Mouse (Mus musculus) midbrain, embryonic 12.5 days (tissue): ENCODE data around the gene Grhl1. TPM values are rescaled to one million over a fixed set of nuclear protein-coding genes. Genes with fewer than 3 reads are reported as not detected.

Source experiments
- ATAC-seq: fragments of 200-750 bp; cut with Nextera tagmentation; 2 replicates; pipeline ENCODE4 v1.8.0; 2017; ENCODE audit warnings: low read depth, moderate TSS enrichment, moderate library complexity; ENCODE audit not compliant: low FRiP score
- H3K27ac ChIP-seq: fragments of 300-500 bp; sonication (generic); replicated peaks from 2 replicates; pipeline ENCODE4 v1.5.1; 2016; ENCODE audit warnings: mild to moderate bottlenecking
- H3K27me3 ChIP-seq: fragments of 300-500 bp; sonication (generic); 2 replicates; pipeline ENCODE4 v1.6.1; 2016; ENCODE audit warnings: mild to moderate bottlenecking
- H3K36me3 ChIP-seq: fragments of 300-500 bp; sonication (generic); 2 replicates; pipeline ENCODE4 v1.6.1; 2016
- H3K4me1 ChIP-seq: fragments of 300-500 bp; sonication (generic); 2 replicates; pipeline ENCODE4 v1.6.1; 2016
- H3K4me2 ChIP-seq: fragments of 300-500 bp; sonication (generic); replicated peaks from 2 replicates; pipeline ENCODE4 v1.6.1; 2016; ENCODE audit warnings: mild to moderate bottlenecking, moderate library complexity
- H3K4me3 ChIP-seq: fragments of 300-500 bp; sonication (generic); 2 replicates; pipeline ENCODE4 v1.5.1; 2016; ENCODE audit warnings: mild to moderate bottlenecking
- H3K9ac ChIP-seq: fragments of 300-500 bp; sonication (generic); replicated peaks from 2 replicates; pipeline ENCODE4 v1.6.1; 2016; ENCODE audit warnings: mild to moderate bottlenecking, moderate library complexity
- H3K9me3 ChIP-seq: fragments of 300-500 bp; sonication (generic); 2 replicates; pipeline ENCODE4 v1.6.1; 2016; ENCODE audit warnings: mild to moderate bottlenecking
- WGBS: fragments of 180-500 bp; shearing (Covaris S2); methylation state at CpG from one replicate; pipeline ENCODE4 v1.1.7; 2016; 5-methylcytosine and 5-hydroxymethylcytosine counted together
- polyA plus RNA-seq: library from polyadenylated mRNA; unstranded; fragments of >200 nt; fragmentation: Nextera tagmentation; extraction: Ambion mirVana; gene quantifications from 2 replicates; pipeline ENCODE4 v1.2.1, GENCODE M21; 2016

Grhl1 gene
- polyA plus RNA-seq, 1 experiment from 2014 or later: 0.64 TPM

- Histone ChIP-seq H3K4me2 (no peak overlapping the region), H3K9me3 (no peaks in the 10 kb centered on the region)
- WGBS: 90% methylated on average over 3 of the region's 3 CpGs
Measured at GRCm38 (mm10) chr12:24567606-24568005, 4.5 kb upstream of the Grhl1 start.

DNA sequence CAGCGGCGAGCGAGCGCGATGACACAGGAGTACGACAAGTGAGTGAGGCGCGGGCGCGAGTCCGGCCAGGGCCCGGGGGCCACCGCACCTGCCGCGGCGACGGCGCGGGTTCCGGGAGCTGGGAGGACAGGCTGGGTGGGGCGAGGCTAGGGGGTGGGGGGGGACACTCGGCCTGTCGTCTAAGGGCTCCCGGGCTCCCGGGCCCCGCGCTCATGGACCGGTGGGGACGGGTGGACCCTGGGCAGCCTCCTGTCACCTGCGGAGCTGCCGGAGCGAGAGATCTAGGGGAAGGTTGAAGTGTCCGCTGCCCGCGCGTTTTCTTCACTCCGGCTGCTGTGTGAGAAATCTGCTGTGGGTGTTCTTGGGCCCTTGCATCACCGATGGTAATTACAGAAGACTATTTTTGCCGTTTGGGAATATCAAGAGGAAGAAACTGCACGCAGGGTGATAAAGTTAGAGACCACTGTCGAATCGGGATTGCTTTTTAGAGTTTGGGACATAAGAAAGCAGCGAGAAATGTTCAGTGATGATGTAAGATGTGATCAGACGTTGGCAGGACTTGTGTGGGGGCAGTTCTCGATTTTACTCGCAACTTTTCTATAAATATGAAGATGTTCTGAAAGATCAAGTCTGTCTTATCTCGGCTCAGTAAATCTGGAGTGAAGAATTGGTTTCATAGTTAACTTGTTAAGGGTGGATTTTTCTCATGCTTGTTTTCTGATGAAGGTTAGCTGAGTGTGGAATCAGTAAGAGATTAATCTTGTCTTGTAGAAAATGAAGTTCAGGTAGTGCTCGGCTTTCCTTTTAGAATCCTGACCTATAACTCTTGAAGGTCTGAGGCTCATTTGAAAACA, 565 bp downstream of the Grhl1 start:
- no peak overlapping the region for H3K27ac ChIP-seq
- H3K9me3 ChIP-seq: no peaks in the 10 kb centered on the region
- peak overlapping the region; percentile 43 for H3K9ac ChIP-seq
- WGBS: 6% methylated on average over 44 of the region's 48 CpGs
- peaks cover 52% of the 10 kb centered on the region for H3K27me3 ChIP-seq
- peak overlapping the region; percentile 64 for H3K4me2 ChIP-seq
- no peaks in the 10 kb centered on the region for H3K36me3 ChIP-seq
- ATAC-seq: peak; percentile 59
- peaks cover 6% of the 10 kb centered on the region; the same call in 1 of the 2 replicates for H3K4me1 ChIP-seq
- H3K4me3 ChIP-seq: peak overlapping the region; percentile 60

More at GRCm38 (mm10) chr12:24567606-24568005, 4.5 kb upstream of the Grhl1 start:
- ATAC-seq: no peak
- Histone ChIP-seq H3K36me3 (no peaks in the 10 kb centered on the region), H3K27ac (no peak overlapping the region), H3K4me1 (peaks cover 4% of the 10 kb centered on the region; the same call in 1 of the 2 replicates), H3K4me3 (no peak overlapping the region), H3K27me3 (peaks cover 27% of the 10 kb centered on the region), H3K9ac (no peak overlapping the region)

DNA sequence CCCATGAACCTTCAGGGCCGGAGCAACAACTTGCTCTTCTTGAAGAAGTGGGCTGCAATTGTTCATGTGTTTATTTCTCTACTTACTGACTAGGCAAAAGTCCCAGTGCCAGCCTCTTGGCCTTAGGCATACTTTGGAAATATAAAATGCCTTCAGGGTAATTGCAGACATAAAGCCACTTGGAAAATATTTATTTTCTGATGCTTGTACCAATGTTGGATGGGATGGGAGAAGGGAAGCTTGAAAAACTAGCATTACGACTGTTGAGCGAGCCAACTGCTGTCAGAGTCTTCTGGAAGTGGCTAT, 1.1 kb downstream of the Grhl1 start:
- peaks cover 52% of the 10 kb centered on the region for H3K27me3 ChIP-seq
- no peak for ATAC-seq

GRCm38 (mm10) chr12:24574870-24575269, 2.8 kb downstream of the Grhl1 start:
- WGBS: 59% methylated on average over 7 of the region's 7 CpGs
- no peak overlapping the region for H3K4me2 ChIP-seq
- H3K27ac ChIP-seq: no peak overlapping the region
- peaks cover 47% of the 10 kb centered on the region for H3K27me3 ChIP-seq
- ATAC-seq: no peak
- H3K4me1 ChIP-seq: peaks cover 6% of the 10 kb centered on the region; the same call in 1 of the 2 replicates
- H3K9me3 ChIP-seq: no peaks in the 10 kb centered on the region
- H3K4me3 ChIP-seq: no peak overlapping the region
- H3K9ac ChIP-seq: no peak overlapping the region
- H3K36me3 ChIP-seq: no peaks in the 10 kb centered on the region

More for the DNA sequence above, 1.1 kb downstream of the Grhl1 start:
- no peak overlapping the region for H3K9ac ChIP-seq
- peaks cover 6% of the 10 kb centered on the region; the same call in 1 of the 2 replicates for H3K4me1 ChIP-seq
- H3K4me2 ChIP-seq: no peak overlapping the region
- H3K27ac ChIP-seq: no peak overlapping the region
- H3K36me3 ChIP-seq: no peaks in the 10 kb centered on the region
- H3K9me3 ChIP-seq: no peaks in the 10 kb centered on the region
- 55% methylated on average over 3 of the region's 3 CpGs for WGBS
- no peak overlapping the region for H3K4me3 ChIP-seq

DNA sequence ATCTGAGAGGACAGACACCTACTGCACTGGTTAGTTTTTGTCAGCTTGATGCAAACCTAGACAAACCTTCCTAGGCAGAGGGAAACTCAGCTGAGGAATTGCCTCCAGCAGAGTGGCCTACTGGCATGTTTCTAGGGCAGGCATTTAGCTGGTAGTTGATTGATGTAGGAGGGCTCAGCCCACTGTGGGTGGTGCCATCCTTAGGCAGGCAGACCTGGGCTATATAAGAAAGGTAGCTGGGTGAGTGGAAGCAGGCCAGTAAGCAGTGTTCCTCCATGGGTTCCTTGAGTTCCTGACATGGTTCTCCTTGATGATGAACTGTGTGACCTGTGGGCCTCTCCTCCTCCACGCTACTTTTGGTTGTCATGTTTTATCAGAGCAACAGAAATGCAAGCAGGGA, 8.4 kb downstream of the Grhl1 start:
- H3K4me3 ChIP-seq: no peak overlapping the region
- H3K36me3 ChIP-seq: no peaks in the 10 kb centered on the region
- H3K4me2 ChIP-seq: no peak overlapping the region
- no peak overlapping the region for H3K9ac ChIP-seq
- no peaks in the 10 kb centered on the region for H3K4me1 ChIP-seq
- no peak overlapping the region for H3K27ac ChIP-seq
- no peaks in the 10 kb centered on the region for H3K9me3 ChIP-seq
- WGBS: 89% methylated on average over 1 of the region's 1 CpGs
- no peaks in the 10 kb centered on the region for H3K27me3 ChIP-seq
- ATAC-seq: no peak

DNA sequence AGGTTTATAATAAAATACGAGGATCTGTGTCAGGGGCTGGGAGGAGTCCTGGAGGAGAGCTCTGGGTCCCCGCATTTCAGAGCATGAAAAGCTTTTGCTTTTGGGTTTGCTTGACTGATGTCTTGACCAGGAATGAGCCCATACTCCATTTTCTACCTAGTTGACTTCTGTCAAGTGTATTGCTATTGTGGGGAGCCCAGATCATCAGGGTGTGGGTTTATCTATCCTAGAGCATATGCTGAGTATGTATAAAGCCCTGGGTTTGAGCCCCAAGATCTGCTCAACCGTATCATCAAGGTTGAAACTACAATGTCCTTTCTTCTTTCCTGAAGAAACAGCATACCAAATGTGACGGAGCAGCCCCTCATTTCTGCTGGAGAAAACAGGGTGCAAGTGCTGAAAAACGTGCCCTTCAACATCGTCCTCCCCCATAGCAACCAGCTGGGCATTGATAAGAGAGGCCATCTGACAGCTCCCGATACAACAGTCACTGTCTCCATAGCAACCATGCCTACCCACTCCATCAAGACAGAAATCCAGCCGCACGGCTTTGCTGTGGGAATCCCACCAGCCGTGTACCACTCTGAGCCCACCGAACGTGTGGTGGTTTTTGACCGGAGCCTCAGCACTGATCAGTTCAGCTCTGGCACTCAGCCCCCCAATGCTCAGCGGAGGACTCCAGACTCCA, 9.1 kb downstream of the Grhl1 start:
- no peak overlapping the region for H3K9ac ChIP-seq
- H3K36me3 ChIP-seq: no peaks in the 10 kb centered on the region
- H3K27ac ChIP-seq: no peak overlapping the region
- no peaks in the 10 kb centered on the region for H3K9me3 ChIP-seq
- no peak for ATAC-seq
- no peak overlapping the region for H3K4me3 ChIP-seq
- no peaks in the 10 kb centered on the region for H3K27me3 ChIP-seq
- WGBS: 78% methylated on average over 14 of the region's 14 CpGs
- H3K4me1 ChIP-seq: no peaks in the 10 kb centered on the region
- no peak overlapping the region for H3K4me2 ChIP-seq

DNA sequence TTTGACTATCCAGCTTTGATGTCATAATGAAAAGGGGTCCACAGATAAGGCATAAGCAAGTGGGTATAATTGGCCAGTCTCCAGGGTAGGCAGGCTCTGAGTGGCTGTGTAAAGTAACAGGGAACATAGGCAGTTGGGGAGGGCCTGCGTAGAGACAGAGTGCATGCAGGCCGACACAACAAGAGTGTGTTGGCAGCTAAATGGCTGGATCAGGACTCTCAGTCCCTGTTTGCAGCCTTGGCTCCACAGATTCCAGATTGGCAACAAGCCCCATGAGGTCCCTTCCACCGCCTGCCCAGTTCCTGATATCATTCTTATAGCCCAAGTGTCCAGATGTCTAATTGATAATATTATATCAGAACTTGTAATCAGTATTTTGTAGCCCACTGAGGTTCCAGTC, 11.6 kb downstream of the Grhl1 start:
- WGBS: 89% methylated on average over 3 of the region's 3 CpGs
- Histone ChIP-seq H3K9me3 (no peaks in the 10 kb centered on the region), H3K4me1 (no peaks in the 10 kb centered on the region), H3K27ac (no peak overlapping the region), H3K4me2 (no peak overlapping the region), H3K27me3 (no peaks in the 10 kb centered on the region), H3K36me3 (no peaks in the 10 kb centered on the region), H3K9ac (no peak overlapping the region), H3K4me3 (no peak overlapping the region)
- ATAC-seq: no peak

DNA sequence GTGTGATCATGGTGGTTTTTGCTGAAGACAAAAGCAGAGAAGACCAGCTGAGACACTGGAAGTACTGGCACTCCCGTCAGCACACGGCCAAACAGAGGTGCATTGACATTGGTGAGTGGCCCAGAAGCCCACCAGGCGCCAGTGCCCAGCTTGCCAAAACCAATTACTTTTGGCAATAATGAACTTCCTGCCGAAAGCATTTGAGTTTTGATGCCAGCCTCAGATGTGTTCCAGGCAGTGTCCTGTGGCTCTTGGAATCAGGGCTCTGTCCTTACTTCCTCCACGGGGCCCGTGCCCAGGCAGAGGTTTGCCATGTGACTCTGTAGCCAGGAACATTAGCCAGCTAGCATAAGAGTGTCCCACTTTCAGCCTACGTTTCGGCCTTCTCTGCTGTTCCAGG, 12.8 kb downstream of the Grhl1 start:
- 86% methylated on average over 8 of the region's 8 CpGs for WGBS
- Histone ChIP-seq H3K36me3 (no peaks in the 10 kb centered on the region), H3K27ac (no peak overlapping the region), H3K4me3 (no peak overlapping the region), H3K4me2 (no peak overlapping the region), H3K9me3 (no peaks in the 10 kb centered on the region), H3K4me1 (no peaks in the 10 kb centered on the region), H3K9ac (no peak overlapping the region), H3K27me3 (no peaks in the 10 kb centered on the region)
- no peak for ATAC-seq

DNA sequence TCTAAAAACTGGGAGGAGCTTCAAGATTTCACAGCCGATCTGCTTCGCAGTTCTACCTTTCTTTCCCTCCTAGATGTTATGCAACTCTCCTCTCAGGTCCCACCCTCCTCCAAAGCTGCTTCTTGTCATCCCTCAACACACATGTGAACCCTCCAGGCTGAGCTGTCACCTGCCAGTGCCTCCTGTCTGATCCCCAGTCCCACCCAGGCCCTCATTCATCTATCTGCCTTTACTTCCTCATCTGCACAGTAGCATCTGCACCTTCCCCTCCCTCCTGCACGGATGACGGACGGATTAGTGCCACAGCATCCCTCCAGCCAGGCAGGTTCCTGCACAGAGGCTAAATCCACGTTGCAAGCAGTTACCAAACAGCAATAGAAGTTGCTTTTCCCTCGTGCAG, 14.1 kb downstream of the Grhl1 start:
- H3K4me2 ChIP-seq: no peak overlapping the region
- no peaks in the 10 kb centered on the region for H3K36me3 ChIP-seq
- ATAC-seq: no peak
- no peaks in the 10 kb centered on the region for H3K27me3 ChIP-seq
- no peak overlapping the region for H3K9ac ChIP-seq
- WGBS: 70% methylated on average over 7 of the region's 7 CpGs
- no peak overlapping the region for H3K4me3 ChIP-seq
- H3K4me1 ChIP-seq: no peaks in the 10 kb centered on the region
- H3K27ac ChIP-seq: no peak overlapping the region
- H3K9me3 ChIP-seq: no peaks in the 10 kb centered on the region

DNA sequence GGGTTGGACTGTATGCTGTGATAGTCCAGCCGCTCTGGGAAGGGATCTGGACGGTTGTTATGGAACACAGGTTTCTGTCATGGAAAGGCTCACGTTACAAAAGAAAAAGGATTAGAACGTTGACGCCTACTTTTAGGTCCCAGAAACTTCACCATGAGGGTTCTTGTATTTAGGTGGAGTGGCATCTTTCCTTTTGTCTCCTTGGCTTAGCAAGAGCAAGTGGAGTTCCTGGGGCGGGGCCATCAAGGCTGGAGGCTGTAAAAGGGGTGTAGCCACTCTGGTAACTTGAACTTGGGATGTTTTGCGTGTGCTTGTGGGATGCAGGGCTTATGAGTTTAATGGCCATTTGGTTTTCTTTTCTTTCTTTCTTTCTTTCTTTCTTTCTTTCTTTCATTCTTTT, 18.3 kb downstream of the Grhl1 start:
- H3K36me3 ChIP-seq: no peaks in the 10 kb centered on the region
- WGBS: 80% methylated on average over 7 of the region's 7 CpGs
- no peak overlapping the region for H3K27ac ChIP-seq
- H3K9me3 ChIP-seq: no peaks in the 10 kb centered on the region
- ATAC-seq: no peak
- peaks cover 7% of the 10 kb centered on the region; the same call in 1 of the 2 replicates for H3K4me1 ChIP-seq
- no peak overlapping the region for H3K4me3 ChIP-seq
- H3K27me3 ChIP-seq: no peaks in the 10 kb centered on the region
- H3K4me2 ChIP-seq: no peak overlapping the region
- H3K9ac ChIP-seq: no peak overlapping the region

- Histone ChIP-seq H3K4me3 (no peak overlapping the region), H3K27me3 (no peaks in the 10 kb centered on the region), H3K9me3 (no peaks in the 10 kb centered on the region), H3K9ac (no peak overlapping the region), H3K36me3 (no peaks in the 10 kb centered on the region), H3K4me2 (no peak overlapping the region), H3K27ac (no peak overlapping the region), H3K4me1 (peaks cover 7% of the 10 kb centered on the region; the same call in 1 of the 2 replicates)
- ATAC-seq: no peak
- WGBS: 84% methylated on average over 9 of the region's 9 CpGs
Measured at GRCm38 (mm10) chr12:24592055-24592454, 20.0 kb downstream of the Grhl1 start.

GRCm38 (mm10) chr12:24592956-24593672, 21.0 kb downstream of the Grhl1 start:
- no peaks in the 10 kb centered on the region for H3K36me3 ChIP-seq
- ATAC-seq: no peak
- H3K9me3 ChIP-seq: no peaks in the 10 kb centered on the region
- H3K9ac ChIP-seq: no peak overlapping the region
- peak overlapping the region; percentile 24 for H3K4me2 ChIP-seq
- no peak overlapping the region for H3K27ac ChIP-seq
- WGBS: 33% methylated on average over 22 of the region's 22 CpGs
- peaks cover 7% of the 10 kb centered on the region; the same call in 1 of the 2 replicates for H3K4me1 ChIP-seq
- H3K27me3 ChIP-seq: no peaks in the 10 kb centered on the region
- no peak overlapping the region for H3K4me3 ChIP-seq
